10 mouse cellular contexts compared by ENCODE assay signal in the genomic region with DNA sequence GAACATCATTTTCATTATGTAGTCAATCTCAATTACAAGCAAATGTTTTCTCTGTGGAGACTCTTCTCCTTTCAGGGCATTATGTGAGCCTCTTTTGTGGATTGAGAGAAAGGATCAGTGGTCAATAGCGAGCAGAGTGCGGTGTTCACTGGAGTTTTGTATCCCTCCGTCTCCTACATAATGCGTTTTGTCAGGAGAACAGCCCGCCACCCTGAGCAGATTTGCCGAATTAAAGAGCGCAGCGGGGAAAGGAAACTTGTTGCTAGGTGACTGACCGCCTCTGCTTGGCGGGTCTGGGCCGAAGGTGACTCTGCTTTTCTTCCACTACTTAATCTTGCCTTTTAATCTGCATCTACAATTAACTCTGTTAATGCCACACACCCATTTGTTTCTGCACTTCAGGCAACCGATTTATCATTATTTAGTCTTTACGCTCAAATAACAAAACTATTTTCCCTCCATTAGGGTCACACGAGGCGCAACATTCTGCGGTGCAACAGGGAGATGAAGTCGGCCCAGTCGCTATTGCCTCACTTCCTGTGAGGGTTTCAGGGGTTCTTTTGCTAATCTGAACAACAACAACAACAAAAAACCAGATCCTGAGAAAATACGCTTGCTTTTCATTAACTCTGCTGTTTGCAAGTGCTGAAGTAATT.
A peak's percentile ranks its signal among the peaks of the same experiment; 100 is the strongest.
DNase-seq lines count a peak whose midpoint lies in the region; ATAC-seq and TF ChIP-seq lines count a peak whose summit lies in the region.
"Had no signal": no experiment of that assay in that cellular context is flagged by ENCODE, and none has a peak within 500 bp of the region (broad histone marks: within the 10 kb centered on the region; RNA-seq: fewer than 3 reads in every experiment).

No protein-coding gene starts in this region.

- peak overlapping the region; percentile 29 for H3K4me3 ChIP-seq in heart, embryonic 11.5 days (ENCODE audit: low read depth, low read length)
- H3K4me3 ChIP-seq in hindbrain, embryonic 14.5 days (replicated peaks; ENCODE audit: low read length) = no peak overlapping the region
- no peak overlapping the region for H3K4me3 ChIP-seq in midbrain, embryonic 12.5 days

- WGBS in heart, embryonic 11.5 days (ENCODE audit: insufficient replicate concordance) = 5% methylated on average over 19 of the region's 19 CpGs
- WGBS in hindbrain, embryonic 14.5 days = 1% methylated on average over 19 of the region's 19 CpGs
- 1% methylated on average over 19 of the region's 19 CpGs for WGBS in midbrain, embryonic 12.5 days

- H3K27ac ChIP-seq in heart, embryonic 11.5 days (ENCODE audit: low read depth, low read length) = no peak overlapping the region
- H3K27ac ChIP-seq in hindbrain, embryonic 14.5 days = no peak overlapping the region
- H3K27ac ChIP-seq in midbrain, embryonic 12.5 days (replicated peaks) = no peak overlapping the region

- H3K36me3 ChIP-seq in heart, embryonic 11.5 days (ENCODE audit: control insufficient read depth, insufficient read depth, low read length) = no peaks in the 10 kb centered on the region
- H3K36me3 ChIP-seq in hindbrain, embryonic 14.5 days (replicated peaks; ENCODE audit: control insufficient read depth, insufficient read depth) = no peaks in the 10 kb centered on the region
- no peaks in the 10 kb centered on the region for H3K36me3 ChIP-seq in midbrain, embryonic 12.5 days

- DNase-seq in heart, postnatal 14 days = no peak
- peak; percentile 78 for DNase-seq in brain, embryonic 14.5 days (ENCODE audit: low read depth)
- DNase-seq in hindbrain, embryonic 14.5 days (ENCODE audit: low spot score) = no peak
- no peak for DNase-seq in right cerebral cortex, postnatal 10 days (ENCODE audit: low spot score in 2 of 2)
- DNase-seq in left cerebral cortex, adult 11 months (ENCODE audit: low spot score) = no peak
- no peak for DNase-seq in layer of hippocampus, postnatal 36 days
- DNase-seq: cerebellum, adult 11-12 months; kidney, adult 9 months had no signal

- intact Hi-C loops in heart, postnatal 14 days (cut with DNase I) = no loop called here

- H3K4me1 ChIP-seq in heart, embryonic 11.5 days (ENCODE audit: control insufficient read depth, insufficient read depth, low read length) = 0 out of 2 replicates have a peak, but pooled peaks cover 3% of the 10 kb centered on the region
- H3K4me1 ChIP-seq in hindbrain, embryonic 14.5 days (replicated peaks; ENCODE audit: control insufficient read depth, insufficient read depth, low read length) = 0 out of 2 replicates have a peak, but pooled peaks cover 4% of the 10 kb centered on the region
- H3K4me1 ChIP-seq in midbrain, embryonic 12.5 days = peaks cover 13% of the 10 kb centered on the region

- no peak for TF ChIP-seq CTCF in brain, embryonic 14.5 days (IDR thresholded peaks at IDR 0.05; ENCODE audit: borderline replicate concordance, extremely low read depth, insufficient read depth, insufficient read length)

- TF ChIP-seq POLR2A in brain, embryonic 14.5 days (IDR thresholded peaks at IDR 0.05; ENCODE audit: borderline replicate concordance, extremely low read depth, insufficient read depth, insufficient read length, poor library complexity, severe bottlenecking) = no peak

- H3K9ac ChIP-seq in heart, embryonic 11.5 days (ENCODE audit: low read depth, low read length) = no peak overlapping the region
- H3K9ac ChIP-seq in hindbrain, embryonic 14.5 days = no peak overlapping the region
- H3K9ac ChIP-seq in midbrain, embryonic 12.5 days (replicated peaks) = no peak overlapping the region

- peak overlapping the region; percentile 55 for H3K4me2 ChIP-seq in heart, embryonic 11.5 days
- H3K4me2 ChIP-seq in hindbrain, embryonic 14.5 days (replicated peaks) = peak overlapping the region; percentile 24; the same call in 1 of the 2 replicates
- peak overlapping the region; percentile 26 for H3K4me2 ChIP-seq in midbrain, embryonic 12.5 days (replicated peaks)

- ATAC-seq in heart, embryonic 11.5 days (replicated peaks; ENCODE audit: insufficient number of reproducible peaks, low FRiP score, low TSS enrichment) = no peak
- ATAC-seq in hindbrain, embryonic 14.5 days (ENCODE audit: low FRiP score) = no peak
- peak; percentile 71 for ATAC-seq in midbrain, embryonic 12.5 days (ENCODE audit: low FRiP score, low read depth)

- no peaks in the 10 kb centered on the region for H3K9me3 ChIP-seq in heart, embryonic 11.5 days (replicated peaks; ENCODE audit: control insufficient read depth, low read length)
- H3K9me3 ChIP-seq in hindbrain, embryonic 14.5 days (ENCODE audit: control insufficient read depth, low read length) = peaks cover 8% of the 10 kb centered on the region
- peaks cover 7% of the 10 kb centered on the region; the same call in 1 of the 2 replicates for H3K9me3 ChIP-seq in midbrain, embryonic 12.5 days

- H3K27me3 ChIP-seq in heart, embryonic 11.5 days (ENCODE audit: control insufficient read depth, insufficient read depth, low read length) = peaks cover 42% of the 10 kb centered on the region
- H3K27me3 ChIP-seq in hindbrain, embryonic 14.5 days (ENCODE audit: control insufficient read depth, insufficient read depth, low read length) = peaks cover 93% of the 10 kb centered on the region
- H3K27me3 ChIP-seq in midbrain, embryonic 12.5 days = peaks cover 93% of the 10 kb centered on the region
